Mouse (Mus musculus): ENCODE measurements around the gene Cavin3. TPM values are rescaled to one million over a fixed set of nuclear protein-coding genes. Genes with fewer than 3 reads are reported as not detected.
"Not testable (repeated sequence)": the region's sequence is repeated elsewhere in the genome, so short reads cannot be mapped to it uniquely, and the experiment has no call there.

Gene Cavin3
- polyA plus RNA-seq, 1 experiment from 2014 or later, result 97.1 TPM

- Histone ChIP-seq H3K36me3 (ENCODE audit: control insufficient read depth, insufficient read depth, low read length) (no peaks in the 10 kb centered on the region), H3K4me1 (replicated peaks; ENCODE audit: control insufficient read depth, insufficient read depth, low read length) (peaks cover 2% of the 10 kb centered on the region; the same call in 1 of the 2 replicates), H3K4me3 (ENCODE audit: low read length) (no peak overlapping the region), H3K27ac (ENCODE audit: low read length) (no peak overlapping the region), H3K9me3 (ENCODE audit: control insufficient read depth, low read length) (no peaks in the 10 kb centered on the region), H3K27me3 (ENCODE audit: control insufficient read depth, insufficient read depth, low read depth, low read length) (no peaks in the 10 kb centered on the region), H3K9ac (ENCODE audit: low read length) (no peak overlapping the region), H3K4me2 (ENCODE audit: low read depth, low read length) (no peak overlapping the region)
- WGBS, result 67% methylated on average over 7 of the region's 7 CpGs
- ATAC-seq (ENCODE audit: low read depth), result peak; percentile 43
Observed at GRCm38 (mm10) chr7:105475396-105475949, 6.6 kb downstream of the Cavin3 start.

- Histone ChIP-seq H3K27me3 (ENCODE audit: control insufficient read depth, insufficient read depth, low read depth, low read length) (no peaks in the 10 kb centered on the region), H3K9me3 (ENCODE audit: control insufficient read depth, low read length) (no peaks in the 10 kb centered on the region), H3K36me3 (ENCODE audit: control insufficient read depth, insufficient read depth, low read length) (no peaks in the 10 kb centered on the region), H3K9ac (ENCODE audit: low read length) (no peak overlapping the region), H3K27ac (ENCODE audit: low read length) (no peak overlapping the region), H3K4me3 (ENCODE audit: low read length) (no peak overlapping the region), H3K4me2 (ENCODE audit: low read depth, low read length) (no peak overlapping the region), H3K4me1 (replicated peaks; ENCODE audit: control insufficient read depth, insufficient read depth, low read length) (no peaks in the 10 kb centered on the region)
- 69% methylated on average over 4 of the region's 4 CpGs for WGBS
- ATAC-seq (ENCODE audit: low read depth), result no peak
Observed at GRCm38 (mm10) chr7:105474771-105475315, 7.3 kb downstream of the Cavin3 start.

GRCm38 (mm10) chr7:105472607-105473006 is 9.5 kb downstream of the Cavin3 start:
- Histone ChIP-seq H3K27me3 (ENCODE audit: control insufficient read depth, insufficient read depth, low read depth, low read length) (no peaks in the 10 kb centered on the region), H3K4me1 (replicated peaks; ENCODE audit: control insufficient read depth, insufficient read depth, low read length) (no peaks in the 10 kb centered on the region), H3K36me3 (ENCODE audit: control insufficient read depth, insufficient read depth, low read length) (no peaks in the 10 kb centered on the region), H3K4me3 (ENCODE audit: low read length) (no peak overlapping the region), H3K9ac (ENCODE audit: low read length) (no peak overlapping the region), H3K9me3 (ENCODE audit: control insufficient read depth, low read length) (no peaks in the 10 kb centered on the region), H3K4me2 (ENCODE audit: low read depth, low read length) (no peak overlapping the region), H3K27ac (ENCODE audit: low read length) (no peak overlapping the region)
- 43% methylated on average over 1 of the region's 1 CpGs for WGBS
- no peak for ATAC-seq (ENCODE audit: low read depth)

GRCm38 (mm10) chr7:105465505-105465904 is 16.6 kb downstream of the Cavin3 start:
- H3K4me2 ChIP-seq (ENCODE audit: low read depth, low read length); H3K4me1 ChIP-seq (replicated peaks; ENCODE audit: control insufficient read depth, insufficient read depth, low read length); H3K4me3 ChIP-seq (ENCODE audit: low read length); H3K27me3 ChIP-seq (ENCODE audit: control insufficient read depth, insufficient read depth, low read depth, low read length); H3K36me3 ChIP-seq (ENCODE audit: control insufficient read depth, insufficient read depth, low read length); H3K27ac ChIP-seq (ENCODE audit: low read length); H3K9ac ChIP-seq (ENCODE audit: low read length); H3K9me3 ChIP-seq (ENCODE audit: control insufficient read depth, low read length): not testable (repeated sequence)
- 63% methylated on average over 5 of the region's 5 CpGs for WGBS
- ATAC-seq (ENCODE audit: low read depth), result 0 out of 2 replicates have a peak, but pooled peaks have one; percentile 10

GRCm38 (mm10) chr7:105458546-105458945 is 23.6 kb downstream of the Cavin3 start:
- Histone ChIP-seq H3K4me3 (ENCODE audit: low read length) (no peak overlapping the region), H3K27me3 (ENCODE audit: control insufficient read depth, insufficient read depth, low read depth, low read length) (no peaks in the 10 kb centered on the region), H3K4me1 (replicated peaks; ENCODE audit: control insufficient read depth, insufficient read depth, low read length) (no peaks in the 10 kb centered on the region), H3K4me2 (ENCODE audit: low read depth, low read length) (no peak overlapping the region), H3K9ac (ENCODE audit: low read length) (no peak overlapping the region), H3K27ac (ENCODE audit: low read length) (no peak overlapping the region), H3K36me3 (ENCODE audit: control insufficient read depth, insufficient read depth, low read length) (no peaks in the 10 kb centered on the region), H3K9me3 (ENCODE audit: control insufficient read depth, low read length) (no peaks in the 10 kb centered on the region)
- no peak for ATAC-seq (ENCODE audit: low read depth)

GRCm38 (mm10) chr7:105453345-105453744 is 28.8 kb downstream of the Cavin3 start:
- ATAC-seq (ENCODE audit: low read depth); H3K27ac ChIP-seq (ENCODE audit: low read length); H3K27me3 ChIP-seq (ENCODE audit: control insufficient read depth, insufficient read depth, low read depth, low read length); H3K36me3 ChIP-seq (ENCODE audit: control insufficient read depth, insufficient read depth, low read length); H3K9me3 ChIP-seq (ENCODE audit: control insufficient read depth, low read length); H3K4me3 ChIP-seq (ENCODE audit: low read length); H3K4me2 ChIP-seq (ENCODE audit: low read depth, low read length); H3K9ac ChIP-seq (ENCODE audit: low read length); H3K4me1 ChIP-seq (replicated peaks; ENCODE audit: control insufficient read depth, insufficient read depth, low read length): not testable (repeated sequence)
- 87% methylated on average over 4 of the region's 4 CpGs for WGBS

- Histone ChIP-seq H3K27ac (ENCODE audit: low read length) (no peak overlapping the region), H3K9ac (ENCODE audit: low read length) (no peak overlapping the region), H3K4me1 (replicated peaks; ENCODE audit: control insufficient read depth, insufficient read depth, low read length) (no peaks in the 10 kb centered on the region), H3K4me2 (ENCODE audit: low read depth, low read length) (no peak overlapping the region), H3K36me3 (ENCODE audit: control insufficient read depth, insufficient read depth, low read length) (no peaks in the 10 kb centered on the region), H3K4me3 (ENCODE audit: low read length) (no peak overlapping the region), H3K9me3 (ENCODE audit: control insufficient read depth, low read length) (no peaks in the 10 kb centered on the region), H3K27me3 (ENCODE audit: control insufficient read depth, insufficient read depth, low read depth, low read length) (no peaks in the 10 kb centered on the region)
- no peak for ATAC-seq (ENCODE audit: low read depth)
- WGBS, result 56% methylated on average over 3 of the region's 3 CpGs
Observed at GRCm38 (mm10) chr7:105445076-105445475, 37.0 kb downstream of the Cavin3 start.

- Histone ChIP-seq H3K4me2 (ENCODE audit: low read depth, low read length) (no peak overlapping the region), H3K27me3 (ENCODE audit: control insufficient read depth, insufficient read depth, low read depth, low read length) (no peaks in the 10 kb centered on the region), H3K36me3 (ENCODE audit: control insufficient read depth, insufficient read depth, low read length) (no peaks in the 10 kb centered on the region), H3K4me1 (replicated peaks; ENCODE audit: control insufficient read depth, insufficient read depth, low read length) (peaks cover 3% of the 10 kb centered on the region; the same call in 1 of the 2 replicates), H3K4me3 (ENCODE audit: low read length) (no peak overlapping the region), H3K9me3 (ENCODE audit: control insufficient read depth, low read length) (no peaks in the 10 kb centered on the region), H3K9ac (ENCODE audit: low read length) (no peak overlapping the region), H3K27ac (ENCODE audit: low read length) (no peak overlapping the region)
- no peak for ATAC-seq (ENCODE audit: low read depth)
- 27% methylated on average over 4 of the region's 4 CpGs for WGBS
Observed at GRCm38 (mm10) chr7:105441426-105441825, 40.7 kb downstream of the Cavin3 start.

- Histone ChIP-seq H3K27me3 (ENCODE audit: control insufficient read depth, insufficient read depth, low read depth, low read length) (no peaks in the 10 kb centered on the region), H3K4me3 (ENCODE audit: low read length) (no peak overlapping the region), H3K36me3 (ENCODE audit: control insufficient read depth, insufficient read depth, low read length) (no peaks in the 10 kb centered on the region), H3K4me1 (replicated peaks; ENCODE audit: control insufficient read depth, insufficient read depth, low read length) (peaks cover 3% of the 10 kb centered on the region; the same call in 1 of the 2 replicates), H3K27ac (ENCODE audit: low read length) (no peak overlapping the region), H3K9ac (ENCODE audit: low read length) (no peak overlapping the region), H3K9me3 (ENCODE audit: control insufficient read depth, low read length) (no peaks in the 10 kb centered on the region), H3K4me2 (ENCODE audit: low read depth, low read length) (no peak overlapping the region)
- WGBS, result 56% methylated on average over 7 of the region's 7 CpGs
- ATAC-seq (ENCODE audit: low read depth), result peak; percentile 71
Observed at GRCm38 (mm10) chr7:105437979-105438772, 43.9 kb downstream of the Cavin3 start.
